Mouse (Mus musculus) MEL (cell line): ENCODE results near the gene Kcnmb2. TPM values are rescaled to one million over a fixed set of nuclear protein-coding genes. Genes with fewer than 3 reads are reported as not detected.

Experiments used
- DNase-seq: peaks from one replicate; pipeline ENCODE4 v3.0.0; 2011; ENCODE audit warnings: low read depth, low spot score
- H3K27ac ChIP-seq: 2 replicates; pipeline ENCODE4 v1.5.1; 2012; ENCODE audit warnings: low read depth, mild to moderate bottlenecking, control low read depth, low read length, moderate library complexity; ENCODE audit not compliant: control insufficient read depth
- H3K27me3 ChIP-seq, 2 experiments: fragments of 150-350 bp in 1 of 2; sonication (generic) in 1 of 2; 2 replicates each; pipeline ENCODE4 v1.6.1; 2012; ENCODE audit warnings: low read length in 2 of 2, mild to moderate bottlenecking in 2 of 2, improper control_type of control experiment in 1 of 2, moderate library complexity in 1 of 2; ENCODE audit not compliant: insufficient read depth in 2 of 2, control insufficient read depth in 1 of 2
- H3K36me3 ChIP-seq, 2 experiments: 2 replicates each; pipeline ENCODE4 v1.6.1; 2012 to 2014; ENCODE audit warnings: low read length in 2 of 2, improper control_type of control experiment in 1 of 2, inconsistent platforms in 1 of 2, mild to moderate bottlenecking in 1 of 2; ENCODE audit not compliant: insufficient read depth in 2 of 2, control insufficient read depth in 1 of 2
- H3K4me1 ChIP-seq, 2 experiments: fragments of 150-350 bp in 1 of 2; sonication (generic) in 1 of 2; 2 replicates each; pipeline ENCODE4 v1.6.1; 2012; ENCODE audit warnings: low read length in 2 of 2, improper control_type of control experiment in 1 of 2, mild to moderate bottlenecking in 1 of 2; ENCODE audit not compliant: insufficient read depth in 2 of 2, control insufficient read depth in 1 of 2
- H3K4me3 ChIP-seq, 2 experiments: fragments of 150-350 bp in 1 of 2; sonication (generic) in 1 of 2; 2 replicates each; pipeline ENCODE4 v1.5.1; 2012; ENCODE audit warnings: low read depth in 2 of 2, low read length in 2 of 2, mild to moderate bottlenecking in 2 of 2, moderate library complexity in 2 of 2, control low read depth in 1 of 2, improper control_type of control experiment in 1 of 2; ENCODE audit not compliant: control insufficient read depth in 1 of 2, insufficient read depth in 1 of 2
- H3K79me2 ChIP-seq: 2 replicates; pipeline ENCODE4 v1.6.1; 2012; ENCODE audit warnings: mild to moderate bottlenecking, low read length, moderate library complexity; ENCODE audit not compliant: control insufficient read depth, poor library complexity, insufficient read depth
- H3K9ac ChIP-seq: 2 replicates; pipeline ENCODE4 v1.6.1; 2012; ENCODE audit warnings: low read depth, mild to moderate bottlenecking, control low read depth, low read length, moderate library complexity; ENCODE audit not compliant: control insufficient read depth, poor library complexity, severe bottlenecking
- H3K9me3 ChIP-seq: fragments of 150-350 bp; sonication (generic); replicated peaks from 2 replicates; pipeline ENCODE4 v1.6.1; 2012; ENCODE audit warnings: mild to moderate bottlenecking, low read length, improper control_type of control experiment, moderate library complexity; ENCODE audit not compliant: insufficient read depth
- BHLHE40 ChIP-seq: IDR thresholded peaks from 2 replicates; pipeline ENCODE4 v1.6.1; 2012; ENCODE audit warnings: low read depth, mild to moderate bottlenecking, inconsistent platforms, low read length, improper control_type of control experiment, borderline replicate concordance
- CHD2 ChIP-seq: IDR thresholded peaks from 2 replicates; pipeline ENCODE4 v1.6.1; 2011; ENCODE audit warnings: low read length, improper control_type of control experiment
- CTCF ChIP-seq, 3 experiments: IDR thresholded peaks in 2 of 3; conservative IDR thresholded peaks in 1 of 3; 2 replicates each; pipeline ENCODE4 v1.5.1; 2011 to 2012; ENCODE audit warnings: low read length in 3 of 3, low read depth in 2 of 3, mild to moderate bottlenecking in 2 of 3, improper control_type of control experiment in 1 of 3, inconsistent platforms in 1 of 3, mixed read lengths in 1 of 3, moderate library complexity in 1 of 3; ENCODE audit not compliant: control insufficient read depth in 1 of 3, insufficient read depth in 1 of 3, poor library complexity in 1 of 3, severe bottlenecking in 1 of 3
- E2F4 ChIP-seq: IDR thresholded peaks from 2 replicates; pipeline ENCODE4 v1.6.1; 2011; ENCODE audit warnings: low read depth, low read length, improper control_type of control experiment, borderline replicate concordance
- ELF1 ChIP-seq: IDR thresholded peaks from 2 replicates; pipeline ENCODE4 v1.6.1; 2014; ENCODE audit warnings: low read depth, mild to moderate bottlenecking, inconsistent platforms, low read length, improper control_type of control experiment, moderate library complexity
- EP300 ChIP-seq, 2 experiments: IDR thresholded peaks; 2 replicates each; pipeline ENCODE4 v1.6.1; 2011; ENCODE audit warnings: improper control_type of control experiment in 2 of 2, low read length in 2 of 2, low read depth in 1 of 2, mild to moderate bottlenecking in 1 of 2
- GABPA ChIP-seq: IDR thresholded peaks from 2 replicates; pipeline ENCODE4 v1.6.1; 2012; ENCODE audit warnings: low read depth, mild to moderate bottlenecking, inconsistent platforms, low read length, improper control_type of control experiment, moderate library complexity
- KAT2A ChIP-seq: conservative IDR thresholded peaks from 2 replicates; pipeline ENCODE4 v1.6.1; 2012; ENCODE audit warnings: low read depth, low read length, improper control_type of control experiment, inconsistent platforms
- MAZ ChIP-seq: IDR thresholded peaks from 2 replicates; pipeline ENCODE4 v1.6.1; 2012; ENCODE audit warnings: low read depth, mild to moderate bottlenecking, inconsistent platforms, low read length, improper control_type of control experiment
- MEF2A ChIP-seq: IDR thresholded peaks from 2 replicates; pipeline ENCODE4 v1.6.1; 2014; ENCODE audit warnings: low read depth, mild to moderate bottlenecking, inconsistent platforms, low read length, improper control_type of control experiment; ENCODE audit not compliant: poor library complexity, insufficient replicate concordance, severe bottlenecking; ENCODE audit errors: extremely low read depth
- MYC ChIP-seq: IDR thresholded peaks from 2 replicates; pipeline ENCODE4 v1.6.1; 2011; ENCODE audit warnings: low read depth, mild to moderate bottlenecking, low read length, improper control_type of control experiment, moderate library complexity
- RAD21 ChIP-seq: IDR thresholded peaks from 2 replicates; pipeline ENCODE4 v1.6.1; 2011; ENCODE audit warnings: mild to moderate bottlenecking, low read depth, low read length, improper control_type of control experiment
- RCOR1 ChIP-seq: IDR thresholded peaks from 2 replicates; pipeline ENCODE4 v1.6.1; 2012; ENCODE audit warnings: low read depth, mild to moderate bottlenecking, inconsistent platforms, low read length, improper control_type of control experiment
- TAL1 ChIP-seq: IDR thresholded peaks from 2 replicates; pipeline ENCODE4 v1.6.1; 2012; ENCODE audit warnings: mild to moderate bottlenecking, inconsistent platforms, low read length, moderate library complexity, mixed read lengths
- TBP ChIP-seq: IDR thresholded peaks from 2 replicates; pipeline ENCODE4 v1.8.0; 2011; ENCODE audit warnings: low read depth, low read length, improper control_type of control experiment
- TCF12 ChIP-seq: IDR thresholded peaks from 2 replicates; pipeline ENCODE4 v1.6.1; 2014; ENCODE audit warnings: low read depth, mild to moderate bottlenecking, inconsistent platforms, low read length, improper control_type of control experiment, moderate library complexity
- USF1 ChIP-seq: IDR thresholded peaks from 2 replicates; pipeline ENCODE4 v1.6.1; 2014; ENCODE audit warnings: low read depth, mild to moderate bottlenecking, inconsistent platforms, low read length, improper control_type of control experiment, moderate library complexity
- ZC3H11A ChIP-seq: IDR thresholded peaks from 2 replicates; pipeline ENCODE4 v1.6.1; 2012; ENCODE audit warnings: low read depth, mild to moderate bottlenecking, inconsistent platforms, low read length, improper control_type of control experiment
- ZMIZ1 ChIP-seq: IDR thresholded peaks from 2 replicates; pipeline ENCODE4 v1.6.1; 2012; ENCODE audit warnings: low read depth, mild to moderate bottlenecking, inconsistent platforms, low read length, improper control_type of control experiment, moderate library complexity
- ZNF384 ChIP-seq: IDR thresholded peaks from 2 replicates; pipeline ENCODE4 v1.6.1; 2012; ENCODE audit warnings: low read depth, mild to moderate bottlenecking, inconsistent platforms, low read length, improper control_type of control experiment
- polyA plus RNA-seq, 2 experiments: library from polyadenylated mRNA; stranded (reverse) in 1 of 2; unstranded in 1 of 2; fragments of >175 nt in 1 of 2; fragments of >200 nt in 1 of 2; gene quantifications; 2 replicates each; pipeline versions ENCODE4 v1.2.1 to v1.2.4; 2012; ENCODE audit warnings: low replicate concordance in 2 of 2, low read depth in 1 of 2; ENCODE audit not compliant: insufficient read length in 2 of 2, insufficient read depth in 1 of 2, missing spikeins in 1 of 2
- total RNA-seq: library from RNA; depleted of rRNA; stranded (reverse); fragments of 300-350 nt; gene quantifications from 2 replicates; pipeline ENCODE4 v1.2.3, GENCODE M21; 2012

The Kcnmb2 gene
- total and polyA plus RNA-seq, 3 experiments: not detected

GRCm38 (mm10) chr3:31904156-31904555, 1.8 kb downstream of the Kcnmb2 start:
- no peak overlapping the region for H3K9ac ChIP-seq
- no peaks in the 10 kb centered on the region for H3K27me3 ChIP-seq
- no peaks in the 10 kb centered on the region for H3K9me3 ChIP-seq
- no peak for DNase-seq
- H3K4me1 ChIP-seq: no peaks in the 10 kb centered on the region
- H3K36me3 ChIP-seq: no peaks in the 10 kb centered on the region
- TF ChIP-seq EP300 (IDR thresholded peaks at IDR 0.05; ENCODE audit: low read depth in 1 of 2, low read length in 2 of 2) (no peak), RCOR1 (no peak), E2F4 (no peak), ZNF384 (no peak), ELF1 (no peak), BHLHE40 (no peak), USF1 (no peak), MYC (no peak), CTCF (IDR thresholded peaks at IDR 0.05 in 2 of 3, conservative IDR thresholded peaks at IDR 0.05 in 1 of 3; ENCODE audit: control insufficient read depth in 1 of 3, insufficient read depth in 1 of 3, low read depth in 2 of 3, low read length in 3 of 3, poor library complexity in 1 of 3, severe bottlenecking in 1 of 3) (no peak), MAZ (no peak), ZC3H11A (no peak), TCF12 (no peak), CHD2 (no peak), GABPA (no peak), TBP (no peak)
- H3K4me3 ChIP-seq: no peak overlapping the region
- no peaks in the 10 kb centered on the region for H3K79me2 ChIP-seq
- H3K27ac ChIP-seq: no peak overlapping the region

- H3K79me2 ChIP-seq: no peaks in the 10 kb centered on the region
- H3K4me1 ChIP-seq: no peaks in the 10 kb centered on the region
- TF ChIP-seq RAD21: no peak
- no peak for TF ChIP-seq KAT2A
- TF ChIP-seq USF1: no peak
- no peak for TF ChIP-seq TAL1
- no peak for TF ChIP-seq MEF2A
- TF ChIP-seq EP300 (IDR thresholded peaks at IDR 0.05; ENCODE audit: low read depth in 1 of 2, low read length in 2 of 2): no peak
- TF ChIP-seq ELF1: no peak
- TF ChIP-seq ZMIZ1: no peak
- TF ChIP-seq, all 39 proteins: peak for 0
- no peaks in the 10 kb centered on the region for H3K27me3 ChIP-seq
- no peak for DNase-seq
- no peak overlapping the region for H3K4me3 ChIP-seq
- no peak overlapping the region for H3K27ac ChIP-seq
- H3K36me3 ChIP-seq: no peaks in the 10 kb centered on the region
- no peak overlapping the region for H3K9ac ChIP-seq
- H3K9me3 ChIP-seq: no peaks in the 10 kb centered on the region
Observed at GRCm38 (mm10) chr3:31911168-31911567, 8.9 kb downstream of the Kcnmb2 start.
